Mouse (Mus musculus): ENCODE results near the gene Mosmo. TPM values are rescaled to one million over a fixed set of nuclear protein-coding genes. Genes with fewer than 3 reads are reported as not detected.

Mosmo gene
- 10 to 100 TPM in 1 of 2 experiments, 1 to 10 TPM in 1; 5.1 to 14.1 TPM for total RNA-seq (2023)

DNA sequence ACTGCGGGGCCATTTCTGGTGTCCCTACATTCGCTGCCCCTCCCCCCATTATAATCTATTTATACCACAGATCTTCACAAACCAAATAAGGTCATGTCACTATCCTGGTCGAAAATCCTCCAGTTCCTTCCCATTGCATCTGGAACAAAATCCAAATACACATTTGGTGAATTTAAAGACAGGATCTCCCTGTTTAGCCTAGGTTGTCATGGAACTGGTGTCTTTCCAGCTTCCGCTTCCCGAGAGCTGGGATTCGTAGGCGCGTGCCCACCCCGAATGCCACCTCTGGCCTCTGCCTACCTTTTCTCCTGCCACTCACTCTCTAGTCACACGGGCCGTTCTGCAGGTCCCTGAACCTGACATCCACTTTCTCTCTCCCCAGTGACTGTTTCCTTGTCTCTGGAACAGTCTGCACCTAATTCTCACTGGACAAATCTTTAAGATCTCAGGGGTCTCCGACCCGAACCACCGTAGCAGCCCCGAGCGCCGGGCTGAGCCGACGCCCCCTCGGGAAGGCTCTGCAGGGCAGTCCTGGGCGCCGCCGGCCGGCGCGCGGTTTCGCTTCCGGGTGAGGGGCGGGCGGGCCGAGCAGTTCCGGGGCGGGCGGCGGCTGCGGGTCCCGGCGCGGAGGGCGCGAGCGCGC lies at the start of gene Mosmo:
TSS of gene Mosmo (plus strand) at position 618 of the 643 bp plus-strand sequence.

DNA sequence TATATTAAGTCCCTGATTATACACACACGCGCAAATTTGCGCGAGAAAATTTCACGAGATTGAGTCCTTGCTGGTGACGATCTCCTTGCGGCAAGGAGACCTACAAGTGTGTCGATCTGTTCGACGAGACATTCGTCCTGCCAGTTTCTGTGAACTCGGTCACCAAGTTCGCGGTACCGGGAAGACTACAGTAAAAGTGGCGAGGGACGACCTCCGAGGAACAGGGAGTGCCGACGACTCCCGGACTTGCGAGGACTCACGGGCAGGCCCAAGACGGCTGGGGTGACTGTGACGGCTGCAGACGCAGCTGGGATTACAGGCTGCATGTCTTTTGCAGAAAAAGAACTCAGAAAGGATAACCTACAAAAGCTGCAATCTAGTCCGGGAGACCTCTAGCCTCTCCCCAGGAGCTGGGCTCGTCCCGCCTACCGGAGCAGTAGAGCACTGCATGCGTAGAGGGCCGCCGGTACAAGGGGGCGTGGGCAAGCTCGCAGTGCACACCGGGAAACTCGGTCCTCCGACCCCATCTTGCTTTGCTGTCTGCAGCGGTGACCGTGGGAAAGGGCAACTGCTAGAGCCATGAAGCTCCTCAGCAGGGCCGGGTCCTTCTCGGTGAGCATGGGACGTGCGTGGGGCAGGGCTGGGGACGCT lies 42.6 kb upstream of the Mosmo start, which contains the start of gene Uqcrc2:
TSS of gene Uqcrc2 (plus strand) at position 466 of the 651 bp plus-strand sequence.

DNA sequence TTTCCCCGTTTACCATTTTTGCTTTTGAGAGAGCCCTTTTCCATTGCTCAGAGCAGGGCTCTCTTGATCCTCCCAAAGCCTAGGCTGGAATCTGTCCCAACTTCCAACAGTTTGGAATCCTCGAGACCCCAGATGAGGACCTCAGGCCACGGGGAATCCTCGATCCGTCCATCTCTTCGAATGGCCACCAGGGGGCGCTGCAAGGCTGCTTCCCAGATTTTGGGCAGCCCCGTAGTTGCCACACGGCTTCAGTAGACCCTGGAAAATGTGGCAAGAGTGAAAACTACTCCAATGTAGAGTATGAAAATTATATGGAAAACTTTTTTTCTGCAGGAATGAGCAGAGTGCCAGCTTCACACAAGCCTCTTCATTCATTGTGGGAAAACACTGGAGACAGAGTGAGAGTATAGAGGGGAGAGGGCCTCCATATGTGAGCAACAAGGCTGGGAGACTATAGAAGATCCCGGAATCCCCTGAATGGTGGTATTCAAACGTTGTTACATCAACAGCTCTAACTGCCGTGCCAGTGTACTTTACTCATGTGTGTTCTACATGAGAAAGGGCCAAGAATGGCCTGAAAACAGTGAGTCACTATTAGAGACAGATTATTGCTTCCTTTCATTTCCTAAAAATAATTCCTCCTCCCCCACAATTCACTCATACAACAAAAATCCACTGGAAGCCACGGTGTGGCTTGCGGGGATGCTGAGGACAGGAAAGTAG lies 7.1 kb upstream of the Mosmo start, which contains the start of gene Pdzd9:
TSS of gene Pdzd9 (minus strand) at position 191 of the 723 bp plus-strand sequence.

DNA sequence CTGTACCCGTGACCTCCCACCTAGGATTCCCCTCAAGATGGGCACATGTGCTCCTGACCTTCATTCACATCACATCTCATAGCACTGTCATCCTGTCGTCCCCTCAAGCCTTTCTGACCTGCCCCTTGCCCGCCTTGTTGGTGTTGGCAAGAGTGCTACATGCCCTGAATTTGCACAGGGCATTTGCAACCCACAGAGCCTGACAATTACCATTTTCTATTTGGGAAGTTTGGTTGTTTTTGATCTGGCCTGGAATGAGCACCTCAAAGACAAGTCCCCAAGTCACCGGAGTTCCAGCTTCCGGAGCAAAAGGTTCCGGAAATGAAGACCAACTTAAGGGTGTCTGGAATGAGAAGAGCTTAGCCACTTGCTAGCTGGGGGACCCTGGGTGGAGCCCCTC lies 61.6 kb downstream of the Mosmo start, which contains the start of gene Vwa3a:
TSS of gene Vwa3a (plus strand) at position 301 of the 400 bp plus-strand sequence.

Other genes with a start within 250 kb of the Mosmo start
- gene Uqcrc2, start 42.4 kb upstream of the Mosmo start, total RNA-seq (2023): 10 to 100 TPM; 69.7 to 75.4 TPM
- not detected for gene Pdzd9, start 7.3 kb upstream of the Mosmo start, total RNA-seq (2023)
- gene Vwa3a, start 61.7 kb downstream of the Mosmo start, total RNA-seq (2023): not detected
- gene Gm5737, start 134.7 kb downstream of the Mosmo start, total RNA-seq (2023): not detected
- 10 to 100 TPM; 47.0 to 52.8 TPM for gene Eef2k, start 165.2 kb downstream of the Mosmo start, total RNA-seq (2023)
- gene Polr3e, start 240.1 kb downstream of the Mosmo start, total RNA-seq (2023): 1 to 10 TPM; 8.4 to 9.4 TPM

Data from neutrophil, adult 59 days (primary cell).